Mouse (Mus musculus) lung, embryonic 15.5 days (tissue): ENCODE results near the gene Nin. TPM values are rescaled to one million over a fixed set of nuclear protein-coding genes. Genes with fewer than 3 reads are reported as not detected.

ENCODE experiments used
- ATAC-seq: fragments of 200-750 bp; cut with Nextera tagmentation; 2 replicates; pipeline ENCODE4 v1.8.0; 2017; ENCODE audit warnings: moderate number of reproducible peaks, borderline replicate concordance; ENCODE audit not compliant: low FRiP score, low TSS enrichment; ENCODE audit errors: extremely low read depth
- H3K27ac ChIP-seq: fragments of 300-500 bp; sonication (generic); 2 replicates; pipeline ENCODE4 v1.5.1; 2015; ENCODE audit warnings: moderate library complexity, mild to moderate bottlenecking, inconsistent platforms
- H3K27me3 ChIP-seq: fragments of 300-500 bp; sonication (generic); 2 replicates; pipeline ENCODE4 v1.6.1; 2015; ENCODE audit warnings: inconsistent platforms
- H3K36me3 ChIP-seq: fragments of 300-500 bp; sonication (generic); 2 replicates; pipeline ENCODE4 v1.6.1; 2015; ENCODE audit warnings: inconsistent platforms
- H3K4me1 ChIP-seq: fragments of 300-500 bp; sonication (generic); 2 replicates; pipeline ENCODE4 v1.6.1; 2015; ENCODE audit warnings: inconsistent platforms
- H3K4me2 ChIP-seq: fragments of 300-500 bp; sonication (generic); 2 replicates; pipeline ENCODE4 v1.6.1; 2015; ENCODE audit warnings: inconsistent platforms, mild to moderate bottlenecking, moderate library complexity
- H3K4me3 ChIP-seq: fragments of 300-500 bp; sonication (generic); 2 replicates; pipeline ENCODE4 v1.5.1; 2015; ENCODE audit warnings: mild to moderate bottlenecking, inconsistent platforms
- H3K9ac ChIP-seq: fragments of 300-500 bp; sonication (generic); 2 replicates; pipeline ENCODE4 v1.6.1; 2015; ENCODE audit warnings: inconsistent platforms
- H3K9me3 ChIP-seq: fragments of 300-500 bp; sonication (generic); 2 replicates; pipeline ENCODE4 v1.6.1; 2016; ENCODE audit warnings: inconsistent platforms
- WGBS: fragments of 180-500 bp; shearing (Covaris S2); methylation state at CpG from one replicate; pipeline ENCODE4 v1.1.7; 2015; 5-methylcytosine and 5-hydroxymethylcytosine counted together
- polyA plus RNA-seq: library from polyadenylated mRNA; unstranded; fragments of >200 nt; fragmentation: Nextera tagmentation; extraction: Ambion mirVana; gene quantifications from 2 replicates; pipeline ENCODE4 v1.2.1, GENCODE M21; 2015

Nin gene
- polyA plus RNA-seq, 1 experiment from 2014 or later, result 14.6 TPM

- H3K9ac ChIP-seq, result no peak overlapping the region
- no peak for ATAC-seq
- H3K4me2 ChIP-seq, result no peak overlapping the region
- 78% methylated on average over 5 of the region's 5 CpGs for WGBS
- no peaks in the 10 kb centered on the region for H3K36me3 ChIP-seq
- no peak overlapping the region for H3K27ac ChIP-seq
- no peak overlapping the region for H3K4me3 ChIP-seq
- H3K9me3 ChIP-seq, result no peaks in the 10 kb centered on the region
- H3K27me3 ChIP-seq, result no peaks in the 10 kb centered on the region
- peaks cover 23% of the 10 kb centered on the region for H3K4me1 ChIP-seq
Observed at GRCm38 (mm10) chr12:70140993-70141576, 27.6 kb upstream of the Nin start.

DNA sequence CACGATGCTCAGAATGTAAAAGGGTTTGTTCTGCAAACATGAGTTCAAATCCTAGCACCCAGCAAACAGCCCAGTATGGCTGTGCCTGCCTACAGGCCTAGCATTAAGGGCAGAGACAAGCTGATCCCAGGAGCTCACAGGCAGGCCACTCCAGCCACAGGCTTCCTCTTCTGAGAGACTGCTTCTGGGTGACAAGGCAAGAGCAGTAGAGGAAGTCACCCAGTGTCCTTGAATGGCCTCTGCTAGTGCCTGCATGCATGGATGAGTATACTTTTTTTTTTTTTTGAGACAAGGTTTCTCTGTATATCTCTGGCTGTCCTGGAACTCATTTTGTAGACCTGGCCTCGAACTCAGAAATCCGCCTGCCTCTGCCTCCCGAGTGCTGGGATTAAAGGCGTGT lies 27.0 kb upstream of the Nin start:
- no peak overlapping the region for H3K9ac ChIP-seq
- H3K4me1 ChIP-seq, result peaks cover 18% of the 10 kb centered on the region
- no peaks in the 10 kb centered on the region for H3K9me3 ChIP-seq
- WGBS, result 94% methylated on average over 5 of the region's 5 CpGs
- no peak overlapping the region for H3K27ac ChIP-seq
- no peak for ATAC-seq
- H3K27me3 ChIP-seq, result no peaks in the 10 kb centered on the region
- no peak overlapping the region for H3K4me2 ChIP-seq
- H3K4me3 ChIP-seq, result no peak overlapping the region
- no peaks in the 10 kb centered on the region for H3K36me3 ChIP-seq

DNA sequence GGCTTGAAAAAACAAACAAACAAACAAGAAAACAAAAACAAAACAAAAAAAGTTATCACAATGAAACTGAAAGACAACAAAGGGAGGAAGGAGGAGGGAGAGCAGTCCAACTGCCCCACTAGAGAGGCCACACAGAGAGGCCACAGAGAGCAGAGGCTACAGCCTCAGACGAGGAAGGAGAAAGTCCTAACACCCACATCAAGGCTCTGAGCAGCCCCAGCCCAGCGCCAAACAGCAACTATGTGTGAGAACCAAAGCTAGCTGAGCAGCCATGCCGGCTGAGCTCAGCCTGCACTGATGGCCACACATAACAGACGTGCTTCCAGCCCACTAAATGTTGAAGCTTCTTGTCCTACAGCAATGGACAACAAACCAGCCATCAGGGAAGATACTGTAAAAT lies 26.4 kb upstream of the Nin start:
- H3K36me3 ChIP-seq, result no peaks in the 10 kb centered on the region
- ATAC-seq, result no peak
- no peaks in the 10 kb centered on the region for H3K9me3 ChIP-seq
- no peak overlapping the region for H3K9ac ChIP-seq
- H3K4me2 ChIP-seq, result no peak overlapping the region
- WGBS, result 60% methylated on average over 4 of the region's 4 CpGs
- H3K4me1 ChIP-seq, result peaks cover 13% of the 10 kb centered on the region; the same call in 1 of the 2 replicates
- H3K27ac ChIP-seq, result no peak overlapping the region
- H3K4me3 ChIP-seq, result no peak overlapping the region
- H3K27me3 ChIP-seq, result no peaks in the 10 kb centered on the region

GRCm38 (mm10) chr12:70137626-70138025 lies 24.1 kb upstream of the Nin start:
- ATAC-seq, result no peak
- H3K4me3 ChIP-seq, result no peak overlapping the region

GRCm38 (mm10) chr12:70137095-70137494 lies 23.6 kb upstream of the Nin start:
- peaks cover 9% of the 10 kb centered on the region; the same call in 1 of the 2 replicates for H3K4me1 ChIP-seq

More at GRCm38 (mm10) chr12:70137626-70138025, 24.1 kb upstream of the Nin start:
- no peaks in the 10 kb centered on the region for H3K27me3 ChIP-seq
- H3K9me3 ChIP-seq, result no peaks in the 10 kb centered on the region
- no peaks in the 10 kb centered on the region for H3K36me3 ChIP-seq
- H3K4me1 ChIP-seq, result peaks cover 9% of the 10 kb centered on the region; the same call in 1 of the 2 replicates
- WGBS, result 47% methylated on average over 9 of the region's 9 CpGs
- H3K27ac ChIP-seq, result no peak overlapping the region
- H3K9ac ChIP-seq, result no peak overlapping the region
- H3K4me2 ChIP-seq, result no peak overlapping the region

GRCm38 (mm10) chr12:70136185-70136756 lies 22.8 kb upstream of the Nin start:
- Histone ChIP-seq H3K4me2 (peak overlapping the region; percentile 22; the same call in 1 of the 2 replicates), H3K4me3 (no peak overlapping the region), H3K4me1 (peaks cover 9% of the 10 kb centered on the region; the same call in 1 of the 2 replicates), H3K36me3 (no peaks in the 10 kb centered on the region), H3K27ac (no peak overlapping the region), H3K9ac (no peak overlapping the region), H3K27me3 (no peaks in the 10 kb centered on the region), H3K9me3 (no peaks in the 10 kb centered on the region)
- WGBS, result 43% methylated on average over 12 of the region's 12 CpGs
- ATAC-seq, result no peak

More at GRCm38 (mm10) chr12:70137095-70137494, 23.6 kb upstream of the Nin start:
- no peaks in the 10 kb centered on the region for H3K36me3 ChIP-seq
- no peak overlapping the region for H3K4me2 ChIP-seq
- no peaks in the 10 kb centered on the region for H3K9me3 ChIP-seq
- no peak overlapping the region for H3K4me3 ChIP-seq
- H3K27ac ChIP-seq, result no peak overlapping the region
- WGBS, result 71% methylated on average over 4 of the region's 4 CpGs
- H3K27me3 ChIP-seq, result no peaks in the 10 kb centered on the region
- ATAC-seq, result no peak
- H3K9ac ChIP-seq, result no peak overlapping the region

- Histone ChIP-seq H3K36me3 (no peaks in the 10 kb centered on the region), H3K27ac (no peak overlapping the region), H3K27me3 (no peaks in the 10 kb centered on the region), H3K4me2 (no peak overlapping the region), H3K9ac (no peak overlapping the region), H3K9me3 (no peaks in the 10 kb centered on the region), H3K4me3 (no peak overlapping the region), H3K4me1 (peaks cover 9% of the 10 kb centered on the region; the same call in 1 of the 2 replicates)
- WGBS, result 81% methylated on average over 20 of the region's 20 CpGs
- no peak for ATAC-seq
Observed at GRCm38 (mm10) chr12:70134627-70135235, 21.2 kb upstream of the Nin start.

GRCm38 (mm10) chr12:70131042-70131675 lies 17.6 kb upstream of the Nin start:
- no peak for ATAC-seq
- Histone ChIP-seq H3K4me2 (peak overlapping the region; percentile 48), H3K9ac (peak overlapping the region; percentile 22; the same call in 1 of the 2 replicates), H3K27me3 (no peaks in the 10 kb centered on the region), H3K27ac (no peak overlapping the region), H3K4me1 (no peaks in the 10 kb centered on the region), H3K9me3 (no peaks in the 10 kb centered on the region), H3K36me3 (no peaks in the 10 kb centered on the region), H3K4me3 (peak overlapping the region; percentile 30)
- WGBS, result 37% methylated on average over 20 of the region's 20 CpGs

DNA sequence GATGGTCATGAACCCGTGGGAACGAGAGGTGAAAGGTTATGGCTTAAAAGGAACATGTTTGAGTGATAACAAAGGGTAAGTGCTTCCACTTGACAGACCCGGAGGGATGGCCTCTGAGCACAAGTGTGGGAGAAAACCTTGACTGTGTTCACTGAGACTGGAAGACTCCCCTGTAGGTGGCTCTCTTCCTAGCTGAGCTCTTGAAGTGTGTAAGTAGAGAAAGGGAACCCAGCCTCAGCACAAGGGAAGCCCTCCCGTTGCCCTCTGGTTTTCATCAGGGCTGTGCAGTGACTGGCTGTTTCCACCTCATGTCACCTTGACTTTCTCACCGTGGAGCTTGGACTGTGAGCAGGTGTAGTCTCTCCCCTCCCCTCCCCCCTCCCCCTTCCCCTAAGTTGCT lies 15.6 kb upstream of the Nin start:
- ATAC-seq, result no peak
- Histone ChIP-seq H3K27me3 (no peaks in the 10 kb centered on the region), H3K9ac (no peak overlapping the region), H3K36me3 (no peaks in the 10 kb centered on the region), H3K27ac (no peak overlapping the region), H3K4me2 (no peak overlapping the region), H3K4me1 (no peaks in the 10 kb centered on the region), H3K9me3 (no peaks in the 10 kb centered on the region), H3K4me3 (no peak overlapping the region)
- 28% methylated on average over 5 of the region's 5 CpGs for WGBS

DNA sequence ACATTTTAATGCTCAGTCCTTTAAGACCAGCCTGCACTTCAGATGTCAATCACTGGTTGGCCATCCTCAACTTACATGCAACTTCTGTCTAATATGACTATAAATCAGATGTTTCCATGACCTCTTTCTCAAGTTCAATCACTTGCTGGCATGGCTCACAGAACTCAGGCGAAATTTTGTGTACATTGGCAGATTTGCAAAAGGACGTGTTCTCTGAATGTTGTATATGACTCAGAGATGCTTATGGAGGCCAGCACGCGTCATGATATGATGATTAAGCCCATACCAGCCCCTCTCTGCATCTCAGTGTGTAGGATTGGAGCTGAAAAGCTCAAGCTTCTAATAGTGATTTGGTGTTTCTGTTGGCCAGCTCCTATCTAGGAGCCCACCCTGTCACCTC lies 13.1 kb upstream of the Nin start:
- ATAC-seq, result no peak
- no peaks in the 10 kb centered on the region for H3K9me3 ChIP-seq
- 73% methylated on average over 4 of the region's 4 CpGs for WGBS
- H3K27ac ChIP-seq, result no peak overlapping the region
- H3K9ac ChIP-seq, result no peak overlapping the region
- no peaks in the 10 kb centered on the region for H3K4me1 ChIP-seq
- H3K36me3 ChIP-seq, result no peaks in the 10 kb centered on the region
- no peaks in the 10 kb centered on the region for H3K27me3 ChIP-seq
- H3K4me2 ChIP-seq, result no peak overlapping the region
- no peak overlapping the region for H3K4me3 ChIP-seq

DNA sequence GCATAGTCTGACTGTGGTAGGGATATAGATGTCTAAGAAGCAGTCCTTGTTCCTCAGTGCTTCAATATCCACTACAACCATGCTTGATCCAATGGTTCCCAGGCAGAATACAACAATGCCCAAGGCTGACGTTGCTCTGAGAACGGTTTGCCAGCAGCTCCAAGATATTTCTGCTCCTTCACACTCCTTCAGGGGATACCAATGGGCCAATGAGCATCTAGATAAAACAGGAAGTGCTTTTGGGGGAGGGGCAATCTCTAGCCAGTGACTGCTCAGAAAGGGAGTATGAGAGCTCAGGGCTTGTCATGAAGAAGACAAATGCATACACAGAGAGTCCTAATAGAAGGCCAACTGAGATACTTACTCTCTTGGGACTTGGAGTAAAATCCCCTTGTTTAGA lies 6.0 kb upstream of the Nin start:
- H3K27me3 ChIP-seq, result no peaks in the 10 kb centered on the region

More for the DNA sequence above, 6.0 kb upstream of the Nin start:
- H3K4me2 ChIP-seq, result no peak overlapping the region
- WGBS, result 37% methylated on average over 2 of the region's 2 CpGs
- ATAC-seq, result no peak
- no peak overlapping the region for H3K27ac ChIP-seq
- H3K4me1 ChIP-seq, result no peaks in the 10 kb centered on the region
- no peaks in the 10 kb centered on the region for H3K9me3 ChIP-seq
- no peaks in the 10 kb centered on the region for H3K36me3 ChIP-seq
- H3K4me3 ChIP-seq, result no peak overlapping the region
- no peak overlapping the region for H3K9ac ChIP-seq
